In the genomic region with DNA sequence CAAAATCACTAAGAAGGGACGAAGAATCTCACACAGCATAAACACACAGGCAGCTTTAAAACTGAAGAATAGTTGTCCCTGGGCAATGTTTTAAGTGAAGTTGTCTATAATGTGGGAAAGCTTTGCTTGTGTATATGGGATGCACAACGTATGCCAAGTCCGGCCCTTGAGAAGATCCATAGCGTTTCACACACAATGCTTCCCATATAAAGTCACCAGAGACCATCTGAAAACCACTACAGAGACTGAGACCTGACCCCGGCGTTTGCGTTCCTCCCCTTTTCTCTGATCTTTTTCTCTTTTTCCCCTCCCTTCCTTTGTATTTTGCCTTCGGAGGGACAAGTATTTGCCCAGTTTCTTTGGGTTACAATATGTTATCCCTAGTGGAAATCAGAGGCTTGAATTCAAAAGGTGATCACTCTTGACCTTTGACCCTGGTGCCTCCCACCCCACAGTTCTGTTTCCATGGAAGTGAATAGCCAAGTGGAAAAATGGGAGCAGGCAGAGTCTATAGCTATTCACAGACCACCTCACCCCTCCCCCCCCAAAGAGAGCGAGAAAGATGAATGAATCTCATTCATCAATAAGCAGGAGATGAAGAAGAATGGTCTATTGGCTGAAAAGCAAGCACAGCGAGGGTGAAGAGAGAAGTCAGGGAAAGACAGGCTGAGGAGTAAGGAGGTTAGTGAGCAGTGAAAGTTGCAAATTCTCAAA, we compare ENCODE assay signal across 13 mouse cellular contexts. TPM values are rescaled to one million over a fixed set of nuclear protein-coding genes. Genes with fewer than 3 reads are reported as not detected.
DNase-seq lines count a peak whose midpoint lies in the region; ATAC-seq and TF ChIP-seq lines count a peak whose summit lies in the region.
"Had no signal": no experiment of that assay in that cellular context is flagged by ENCODE, and none has a peak within 500 bp of the region (broad histone marks: within the 10 kb centered on the region; RNA-seq: fewer than 3 reads in every experiment).

No protein-coding gene starts in this region.

- no peaks in the 10 kb centered on the region for H3K27me3 ChIP-seq in embryonic facial prominence, embryonic 11.5 days (ENCODE audit: control insufficient read depth, insufficient read depth, low read length)
- peaks cover 35% of the 10 kb centered on the region for H3K27me3 ChIP-seq in hindbrain, embryonic 13.5 days
- H3K27me3 ChIP-seq in midbrain, postnatal 0 days (ENCODE audit: insufficient read depth, low read length): no peaks in the 10 kb centered on the region
- no peaks in the 10 kb centered on the region for H3K27me3 ChIP-seq in stomach, postnatal 0 days (ENCODE audit: control insufficient read depth, insufficient read depth, low read length)
- H3K27me3 ChIP-seq: liver, embryonic 15.5 days had no signal

- no peaks in the 10 kb centered on the region for H3K36me3 ChIP-seq in embryonic facial prominence, embryonic 11.5 days (replicated peaks; ENCODE audit: control insufficient read depth, insufficient read depth, low read depth, low read length)
- H3K36me3 ChIP-seq in hindbrain, embryonic 13.5 days: peaks cover 9% of the 10 kb centered on the region; the same call in 1 of the 2 replicates
- peaks cover 7% of the 10 kb centered on the region; the same call in 1 of the 2 replicates for H3K36me3 ChIP-seq in midbrain, postnatal 0 days (ENCODE audit: insufficient read depth, low read length)
- no peaks in the 10 kb centered on the region for H3K36me3 ChIP-seq in stomach, postnatal 0 days (ENCODE audit: control insufficient read depth, insufficient read depth, low read length)
- H3K36me3 ChIP-seq: liver, embryonic 15.5 days had no signal

- DNase-seq in embryo, embryonic 10 days (ENCODE audit: low spot score): peak; percentile 90
- DNase-seq in embryonic facial prominence, embryonic 11.5 days (ENCODE audit: low spot score): peak; percentile 40
- DNase-seq in midbrain, postnatal 0 days (ENCODE audit: low spot score): peak; percentile 61
- DNase-seq in gastrocnemius, adult 18-20 months (ENCODE audit: low spot score): no peak
- DNase-seq in stomach, postnatal 0 days (ENCODE audit: low spot score): no peak
- DNase-seq: adrenal gland, postnatal 14 days; cerebellum, adult 2 months; gastrocnemius, postnatal 36 days; kidney, adult 9 months; lung, postnatal 4 days had no signal

- whole genome bisulfite sequencing in embryonic facial prominence, embryonic 11.5 days: 39% methylated on average over 10 of the region's 10 CpGs
- WGBS in hindbrain, embryonic 13.5 days: 13% methylated on average over 10 of the region's 10 CpGs
- 26% methylated on average over 10 of the region's 10 CpGs for WGBS in midbrain, postnatal 0 days
- WGBS in stomach, postnatal 0 days: 68% methylated on average over 10 of the region's 10 CpGs

- no peak for TF ChIP-seq CTCF in midbrain, postnatal 0 days (IDR thresholded peaks at IDR 0.05)
- no peak for TF ChIP-seq CTCF in stomach, postnatal 0 days (IDR thresholded peaks at IDR 0.05; ENCODE audit: low read depth)

- H3K9me3 ChIP-seq in embryonic facial prominence, embryonic 11.5 days (replicated peaks; ENCODE audit: control insufficient read depth, low read length): no peaks in the 10 kb centered on the region
- no peaks in the 10 kb centered on the region for H3K9me3 ChIP-seq in hindbrain, embryonic 13.5 days
- no peaks in the 10 kb centered on the region for H3K9me3 ChIP-seq in midbrain, postnatal 0 days (ENCODE audit: low read length)
- no peaks in the 10 kb centered on the region for H3K9me3 ChIP-seq in stomach, postnatal 0 days (ENCODE audit: control insufficient read depth, low read length)
- H3K9me3 ChIP-seq: liver, embryonic 15.5 days had no signal

- no peak overlapping the region for H3K4me2 ChIP-seq in embryonic facial prominence, embryonic 11.5 days (ENCODE audit: low read depth, low read length)
- H3K4me2 ChIP-seq in hindbrain, embryonic 13.5 days: no peak overlapping the region
- no peak overlapping the region for H3K4me2 ChIP-seq in midbrain, postnatal 0 days (ENCODE audit: low read depth, low read length, poor library complexity, severe bottlenecking)
- H3K4me2 ChIP-seq in stomach, postnatal 0 days (replicated peaks; ENCODE audit: low read depth): no peak overlapping the region
- H3K4me2 ChIP-seq: liver, embryonic 15.5 days had no signal

- ATAC-seq in embryonic facial prominence, embryonic 11.5 days (replicated peaks; ENCODE audit: insufficient number of reproducible peaks, low FRiP score, low TSS enrichment, low read depth): peak; percentile 86
- ATAC-seq in hindbrain, embryonic 13.5 days (ENCODE audit: low FRiP score): peak; percentile 82
- 0 out of 2 replicates have a peak, but pooled peaks have one; percentile 29 for ATAC-seq in midbrain, postnatal 0 days (ENCODE audit: low FRiP score)
- ATAC-seq in megakaryocyte progenitor cell, adult 5-6 weeks (replicated peaks; ENCODE audit: poor library complexity): no peak
- no peak for ATAC-seq in stomach, postnatal 0 days (ENCODE audit: low FRiP score, low TSS enrichment)

- no peak overlapping the region for H3K9ac ChIP-seq in embryonic facial prominence, embryonic 11.5 days (replicated peaks; ENCODE audit: low read length)
- H3K9ac ChIP-seq in hindbrain, embryonic 13.5 days: no peak overlapping the region
- no peak overlapping the region for H3K9ac ChIP-seq in midbrain, postnatal 0 days (replicated peaks; ENCODE audit: low read length, poor library complexity, severe bottlenecking)
- no peak overlapping the region for H3K9ac ChIP-seq in stomach, postnatal 0 days (ENCODE audit: low read length)
- H3K9ac ChIP-seq: liver, embryonic 15.5 days had no signal

- TF ChIP-seq EP300 in stomach, postnatal 0 days (optimal IDR thresholded peaks at IDR 0.05): no peak

- no peak overlapping the region for H3K27ac ChIP-seq in embryonic facial prominence, embryonic 11.5 days (replicated peaks; ENCODE audit: low read depth, low read length)
- H3K27ac ChIP-seq in hindbrain, embryonic 13.5 days: peak overlapping the region; percentile 80; the same call in 1 of the 2 replicates
- H3K27ac ChIP-seq in midbrain, postnatal 0 days (ENCODE audit: low read depth, low read length): 0 out of 2 replicates have a peak overlapping the region, but pooled peaks have one; percentile 55
- no peak overlapping the region for H3K27ac ChIP-seq in stomach, postnatal 0 days (replicated peaks)
- H3K27ac ChIP-seq: liver, embryonic 15.5 days had no signal

- H3K4me3 ChIP-seq in embryonic facial prominence, embryonic 11.5 days (ENCODE audit: low read depth, low read length): no peak overlapping the region
- no peak overlapping the region for H3K4me3 ChIP-seq in hindbrain, embryonic 13.5 days
- H3K4me3 ChIP-seq in midbrain, postnatal 0 days (ENCODE audit: low read depth, low read length): no peak overlapping the region
- H3K4me3 ChIP-seq in stomach, postnatal 0 days (ENCODE audit: low read depth, low read length): no peak overlapping the region
- H3K4me3 ChIP-seq: liver, embryonic 15.5 days had no signal

- no peaks in the 10 kb centered on the region for H3K4me1 ChIP-seq in embryonic facial prominence, embryonic 11.5 days (ENCODE audit: control insufficient read depth, insufficient read depth, low read length)
- peaks cover 65% of the 10 kb centered on the region for H3K4me1 ChIP-seq in hindbrain, embryonic 13.5 days (replicated peaks)
- H3K4me1 ChIP-seq in midbrain, postnatal 0 days (ENCODE audit: insufficient read depth, low read length): peaks cover 3% of the 10 kb centered on the region; the same call in 1 of the 2 replicates
- H3K4me1 ChIP-seq in stomach, postnatal 0 days (replicated peaks; ENCODE audit: control insufficient read depth, insufficient read depth): no peaks in the 10 kb centered on the region
- H3K4me1 ChIP-seq: liver, embryonic 15.5 days had no signal

RNA-seq across cellular contexts. Expression of gene Ptn, which starts 34.2 kb away (rescaled TPM):
- 499 and 596 TPM in 2 replicates for polyA plus RNA-seq in embryonic facial prominence, embryonic 11.5 days (2014; fragmentation: Nextera tagmentation; extraction: Ambion mirVana)
- polyA plus RNA-seq in hindbrain, embryonic 13.5 days (2015; fragmentation: Nextera tagmentation; extraction: Ambion mirVana): 566 and 774 TPM in 2 replicates
- total RNA-seq in midbrain, postnatal 0 days (2014; rRNA removed): 486 and 584 TPM in 2 replicates
- polyA plus RNA-seq in midbrain, postnatal 0 days (2015; fragmentation: Nextera tagmentation; extraction: Ambion mirVana): 1,122 and 1,124 TPM in 2 replicates
- 1 to 10 TPM in 1 of 2 experiments, under 1 TPM in 1; 0.57 to 1.1 TPM for total RNA-seq in gastrocnemius, adult 18-20 months (2021)
- not detected in 2 replicates for total RNA-seq in megakaryocyte progenitor cell, adult 5-6 weeks (2015)
- 0.17 and 0.42 TPM in 2 replicates for total RNA-seq in megakaryocyte progenitor cell, adult 5-6 weeks (2017)
- polyA plus RNA-seq in stomach, postnatal 0 days (2015; fragmentation: Nextera tagmentation; extraction: Ambion mirVana): 157 and 183 TPM in 2 replicates

Comparison
In these comparisons a context has a peak if more than half of its experiments do, and no peak if none do; other contexts are left out.
1. DNase-seq: peak in embryo, embryonic 10 days (single experiment), embryonic facial prominence, embryonic 11.5 days (single experiment) and midbrain, postnatal 0 days (single experiment); none in gastrocnemius, adult 18-20 months (single experiment) and stomach, postnatal 0 days (single experiment).
2. ATAC-seq: peak in embryonic facial prominence, embryonic 11.5 days (single experiment), hindbrain, embryonic 13.5 days (single experiment) and midbrain, postnatal 0 days (single experiment); none in megakaryocyte progenitor cell, adult 5-6 weeks (single experiment) and stomach, postnatal 0 days (single experiment).
3. H3K27ac ChIP-seq: peak in hindbrain, embryonic 13.5 days (single experiment) and midbrain, postnatal 0 days (single experiment); none in embryonic facial prominence, embryonic 11.5 days (single experiment) and stomach, postnatal 0 days (single experiment).